Mouse (Mus musculus): ENCODE measurements around the gene Gnmt. TPM values are rescaled to one million over a fixed set of nuclear protein-coding genes. Genes with fewer than 3 reads are reported as not detected.

The Gnmt gene
- polyA plus RNA-seq, 1 experiment, result 54.3 TPM

DNA sequence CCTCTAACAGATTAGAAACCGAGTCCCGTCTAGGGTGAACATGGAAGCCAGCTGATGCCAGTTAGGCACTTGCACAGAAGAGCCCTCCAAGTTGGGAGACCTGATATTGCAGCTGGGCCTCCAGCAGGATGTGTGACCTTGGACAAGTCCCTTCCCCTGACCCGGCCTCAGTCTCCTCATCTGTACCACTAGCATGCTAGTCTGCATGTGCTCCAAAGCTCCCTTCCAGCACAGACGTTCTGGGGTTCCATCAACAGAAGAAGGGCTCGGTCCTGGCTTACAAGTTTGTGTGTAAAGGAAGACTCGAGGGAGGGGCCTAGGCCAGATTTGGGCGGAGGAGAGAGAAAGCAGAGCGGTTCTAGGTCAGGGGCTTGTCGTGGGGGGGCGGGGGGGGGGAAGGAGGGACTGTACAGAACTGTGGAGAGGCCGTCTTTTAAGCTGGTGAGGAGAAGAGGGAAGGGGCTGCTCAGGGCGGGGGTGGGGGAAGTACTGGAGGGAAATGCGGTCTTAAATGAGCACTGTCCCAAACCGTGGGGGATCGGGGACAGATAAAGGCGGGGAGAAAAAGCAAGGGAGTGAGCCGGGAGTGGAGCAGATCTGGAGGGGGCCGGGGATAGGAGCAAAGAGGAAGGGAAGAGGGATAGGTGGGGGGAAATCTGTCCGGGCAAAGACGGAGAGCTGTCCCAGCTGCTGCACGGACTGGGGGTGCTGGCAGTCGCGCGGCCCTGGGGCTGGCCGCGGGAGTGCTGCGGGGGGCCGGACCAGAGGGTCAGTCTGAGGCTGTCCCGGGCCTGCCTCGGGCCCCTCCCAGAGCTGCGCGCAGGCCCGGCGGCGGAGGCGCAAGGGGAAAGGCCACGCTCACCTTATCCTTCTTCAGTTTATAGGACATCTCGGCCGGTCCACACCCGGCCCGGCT, 24.7 kb downstream of the Gnmt start:
- peak overlapping the region; percentile 44 for H3K27ac ChIP-seq (ENCODE audit: insufficient read depth, low read depth, low read length)
- H3K4me1 ChIP-seq (ENCODE audit: control insufficient read depth, insufficient read depth, low read length), result peaks cover 3% of the 10 kb centered on the region; the same call in 1 of the 2 replicates
- no peak for DNase-seq
- H3K36me3 ChIP-seq (ENCODE audit: control insufficient read depth, insufficient read depth, low read length), result no peaks in the 10 kb centered on the region
- no peaks in the 10 kb centered on the region for H3K27me3 ChIP-seq (replicated peaks; ENCODE audit: control insufficient read depth, insufficient read depth, low read length)
- peak overlapping the region; percentile 76 for H3K4me3 ChIP-seq (ENCODE audit: insufficient read depth, low read depth, low read length)
- whole genome bisulfite sequencing, result 6% methylated on average over 41 of the region's 41 CpGs
- no peak for TF ChIP-seq CTCF (conservative IDR thresholded peaks at IDR 0.05; ENCODE audit: insufficient read depth, insufficient read length, low read depth, low read length)
- TF ChIP-seq POLR2A (IDR thresholded peaks at IDR 0.05; ENCODE audit: low read depth, low read length), result no peak

DNA sequence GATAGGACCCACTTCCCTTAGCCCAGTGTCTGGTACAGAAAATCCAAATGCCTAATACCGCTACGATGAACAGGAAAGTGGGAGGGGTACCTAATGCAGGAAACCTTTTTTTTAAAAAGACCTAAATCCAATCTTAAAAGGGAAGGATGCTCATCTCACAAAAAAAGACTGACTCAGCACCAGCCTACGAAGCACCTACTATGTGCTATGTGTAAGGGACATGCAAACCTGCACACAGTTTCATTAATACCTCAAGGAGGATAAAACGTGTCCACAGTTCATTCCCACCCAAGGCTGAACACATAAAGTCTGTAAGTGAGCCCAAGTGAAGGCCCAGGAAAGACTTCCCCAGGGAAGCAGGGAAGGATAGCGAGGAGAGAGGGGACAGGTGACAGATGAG, 26.5 kb downstream of the Gnmt start:
- no peak for DNase-seq
- H3K27ac ChIP-seq (ENCODE audit: insufficient read depth, low read depth, low read length), result no peak overlapping the region
- H3K4me3 ChIP-seq (ENCODE audit: insufficient read depth, low read depth, low read length), result no peak overlapping the region
- TF ChIP-seq CTCF (conservative IDR thresholded peaks at IDR 0.05; ENCODE audit: insufficient read depth, insufficient read length, low read depth, low read length) (no peak), POLR2A (IDR thresholded peaks at IDR 0.05; ENCODE audit: low read depth, low read length) (no peak)
- peaks cover 3% of the 10 kb centered on the region; the same call in 1 of the 2 replicates for H3K4me1 ChIP-seq (ENCODE audit: control insufficient read depth, insufficient read depth, low read length)
- WGBS, result 85% methylated on average over 5 of the region's 5 CpGs
- no peaks in the 10 kb centered on the region for H3K36me3 ChIP-seq (ENCODE audit: control insufficient read depth, insufficient read depth, low read length)
- no peaks in the 10 kb centered on the region for H3K27me3 ChIP-seq (replicated peaks; ENCODE audit: control insufficient read depth, insufficient read depth, low read length)

DNA sequence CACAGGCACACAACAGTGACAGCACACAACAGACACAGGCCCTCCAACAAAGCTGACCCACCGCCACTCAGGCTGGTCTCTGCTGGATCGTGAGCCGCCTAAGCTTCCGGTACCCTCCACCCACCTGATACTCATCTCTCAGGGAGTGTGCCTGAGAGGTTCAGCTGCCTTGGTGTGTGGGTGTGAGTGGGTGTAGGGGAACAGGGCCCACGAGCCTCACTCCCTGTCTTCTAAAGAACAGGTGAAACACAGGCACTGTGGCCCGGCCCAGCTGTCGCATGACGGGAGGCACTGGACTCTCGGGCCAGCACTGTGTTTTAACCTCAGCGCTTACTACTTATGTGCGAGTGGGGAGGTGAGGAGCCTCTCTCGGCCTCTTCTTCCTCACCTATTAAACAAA, 26.9 kb downstream of the Gnmt start:
- Histone ChIP-seq H3K4me3 (ENCODE audit: insufficient read depth, low read depth, low read length) (no peak overlapping the region), H3K27ac (ENCODE audit: insufficient read depth, low read depth, low read length) (no peak overlapping the region), H3K4me1 (ENCODE audit: control insufficient read depth, insufficient read depth, low read length) (peaks cover 3% of the 10 kb centered on the region; the same call in 1 of the 2 replicates), H3K27me3 (replicated peaks; ENCODE audit: control insufficient read depth, insufficient read depth, low read length) (no peaks in the 10 kb centered on the region), H3K36me3 (ENCODE audit: control insufficient read depth, insufficient read depth, low read length) (no peaks in the 10 kb centered on the region)
- DNase-seq, result no peak
- no peak for TF ChIP-seq CTCF (conservative IDR thresholded peaks at IDR 0.05; ENCODE audit: insufficient read depth, insufficient read length, low read depth, low read length)
- 85% methylated on average over 12 of the region's 12 CpGs for WGBS

DNA sequence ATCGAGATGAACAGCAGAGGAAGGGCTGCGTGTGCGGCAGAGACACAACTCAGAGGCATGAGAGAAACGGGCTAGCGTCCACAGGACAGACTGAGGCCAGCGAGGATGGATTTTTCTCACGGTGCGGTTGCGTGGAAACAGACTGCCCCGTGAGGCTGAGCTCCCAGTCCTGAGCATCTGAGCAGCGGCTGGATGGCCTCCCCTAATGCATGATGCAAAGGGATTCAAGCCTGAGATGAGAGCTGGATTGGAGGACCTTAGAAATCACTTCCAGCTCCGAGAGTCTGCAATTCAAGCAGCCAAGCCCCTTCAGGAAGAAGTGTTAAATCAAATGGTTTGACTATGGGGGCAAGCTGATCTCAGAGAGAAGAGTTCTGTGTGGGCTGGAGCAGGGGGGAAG, 27.5 kb downstream of the Gnmt start:
- Histone ChIP-seq H3K27me3 (replicated peaks; ENCODE audit: control insufficient read depth, insufficient read depth, low read length) (no peaks in the 10 kb centered on the region), H3K27ac (ENCODE audit: insufficient read depth, low read depth, low read length) (no peak overlapping the region), H3K4me1 (ENCODE audit: control insufficient read depth, insufficient read depth, low read length) (peaks cover 3% of the 10 kb centered on the region; the same call in 1 of the 2 replicates), H3K4me3 (ENCODE audit: insufficient read depth, low read depth, low read length) (no peak overlapping the region), H3K36me3 (ENCODE audit: control insufficient read depth, insufficient read depth, low read length) (no peaks in the 10 kb centered on the region)
- no peak for DNase-seq
- WGBS, result 63% methylated on average over 12 of the region's 12 CpGs
- no peak for TF ChIP-seq POLR2A (IDR thresholded peaks at IDR 0.05; ENCODE audit: low read depth, low read length)
- no peak for TF ChIP-seq CTCF (conservative IDR thresholded peaks at IDR 0.05; ENCODE audit: insufficient read depth, insufficient read length, low read depth, low read length)

DNA sequence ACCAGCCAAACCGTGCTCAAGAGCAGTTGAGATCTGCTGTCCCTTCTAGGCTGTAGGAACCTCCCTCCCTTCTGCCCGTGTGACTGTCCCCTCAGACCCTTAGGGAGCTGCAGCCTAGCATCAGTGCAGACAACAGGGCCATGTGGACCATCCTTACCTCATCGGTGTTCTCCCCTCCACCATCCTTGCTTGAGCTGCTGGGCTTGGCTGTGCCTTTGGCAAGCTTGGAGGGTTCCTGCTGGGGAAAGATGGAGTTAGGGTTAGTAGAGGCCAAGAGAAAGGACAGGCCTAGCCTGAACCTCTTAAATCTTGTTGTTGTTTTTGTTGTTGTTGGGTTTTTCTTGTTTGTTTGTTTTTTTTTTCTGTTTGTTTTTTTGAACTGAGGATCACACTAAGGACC, 29.1 kb downstream of the Gnmt start:
- Histone ChIP-seq H3K4me3 (ENCODE audit: insufficient read depth, low read depth, low read length) (no peak overlapping the region), H3K27ac (ENCODE audit: insufficient read depth, low read depth, low read length) (no peak overlapping the region), H3K36me3 (ENCODE audit: control insufficient read depth, insufficient read depth, low read length) (no peaks in the 10 kb centered on the region), H3K27me3 (replicated peaks; ENCODE audit: control insufficient read depth, insufficient read depth, low read length) (no peaks in the 10 kb centered on the region), H3K4me1 (ENCODE audit: control insufficient read depth, insufficient read depth, low read length) (peaks cover 3% of the 10 kb centered on the region; the same call in 1 of the 2 replicates)
- WGBS, result 79% methylated on average over 3 of the region's 3 CpGs
- no peak for DNase-seq
- TF ChIP-seq CTCF (conservative IDR thresholded peaks at IDR 0.05; ENCODE audit: insufficient read depth, insufficient read length, low read depth, low read length) (no peak), POLR2A (IDR thresholded peaks at IDR 0.05; ENCODE audit: low read depth, low read length) (no peak)

DNA sequence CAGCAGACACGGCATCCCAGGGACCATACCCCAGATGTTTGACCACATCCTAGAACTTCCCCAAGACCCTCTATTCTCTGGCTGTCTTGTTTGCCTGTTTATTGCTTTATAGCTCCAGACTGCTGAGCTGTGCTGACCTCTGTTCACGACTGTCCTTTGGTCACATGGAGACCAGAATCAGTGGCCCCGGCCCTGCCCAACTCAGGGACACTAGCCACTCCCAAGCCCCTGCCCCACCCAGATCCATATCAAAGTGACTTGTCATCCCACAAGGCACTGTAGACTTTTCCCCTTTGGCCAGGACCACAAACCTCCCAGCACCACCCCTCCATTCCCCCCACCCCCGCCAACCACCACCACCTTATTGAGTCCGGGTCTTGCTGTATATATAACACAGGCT, 29.7 kb downstream of the Gnmt start:
- Histone ChIP-seq H3K27ac (ENCODE audit: insufficient read depth, low read depth, low read length) (no peak overlapping the region), H3K4me1 (ENCODE audit: control insufficient read depth, insufficient read depth, low read length) (peaks cover 3% of the 10 kb centered on the region; the same call in 1 of the 2 replicates), H3K27me3 (replicated peaks; ENCODE audit: control insufficient read depth, insufficient read depth, low read length) (no peaks in the 10 kb centered on the region), H3K4me3 (ENCODE audit: insufficient read depth, low read depth, low read length) (no peak overlapping the region), H3K36me3 (ENCODE audit: control insufficient read depth, insufficient read depth, low read length) (no peaks in the 10 kb centered on the region)
- TF ChIP-seq CTCF (conservative IDR thresholded peaks at IDR 0.05; ENCODE audit: insufficient read depth, insufficient read length, low read depth, low read length) (no peak), POLR2A (IDR thresholded peaks at IDR 0.05; ENCODE audit: low read depth, low read length) (no peak)
- DNase-seq, result no peak
- 72% methylated on average over 5 of the region's 5 CpGs for WGBS

DNA sequence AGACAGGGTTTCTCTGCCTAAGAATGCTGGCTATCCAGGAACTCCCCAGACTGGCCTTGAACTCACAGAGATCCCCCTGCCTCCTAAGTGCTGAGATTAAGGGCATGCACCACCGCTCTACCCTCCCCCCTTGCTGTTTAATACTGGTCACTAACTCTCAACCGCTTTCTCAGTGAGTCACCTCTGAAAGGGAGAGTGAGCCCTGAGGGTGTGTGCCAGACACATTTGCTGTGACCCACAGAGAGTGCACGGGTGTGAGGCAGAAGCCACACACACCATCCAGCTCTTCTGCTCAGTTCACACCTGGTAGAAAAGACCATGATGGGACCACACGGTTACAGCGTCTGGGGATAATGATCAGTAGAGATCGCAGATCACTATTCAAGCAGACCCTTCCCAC, 30.5 kb downstream of the Gnmt start:
- Histone ChIP-seq H3K36me3 (ENCODE audit: control insufficient read depth, insufficient read depth, low read length) (no peaks in the 10 kb centered on the region), H3K4me1 (ENCODE audit: control insufficient read depth, insufficient read depth, low read length) (no peaks in the 10 kb centered on the region), H3K27me3 (replicated peaks; ENCODE audit: control insufficient read depth, insufficient read depth, low read length) (no peaks in the 10 kb centered on the region), H3K27ac (ENCODE audit: insufficient read depth, low read depth, low read length) (no peak overlapping the region), H3K4me3 (ENCODE audit: insufficient read depth, low read depth, low read length) (no peak overlapping the region)
- DNase-seq, result no peak
- 84% methylated on average over 6 of the region's 6 CpGs for WGBS
- TF ChIP-seq POLR2A (IDR thresholded peaks at IDR 0.05; ENCODE audit: low read depth, low read length), result no peak
- TF ChIP-seq CTCF (conservative IDR thresholded peaks at IDR 0.05; ENCODE audit: insufficient read depth, insufficient read length, low read depth, low read length), result no peak
